Mouse (Mus musculus) stomach, embryonic 16.5 days (tissue): Measurements from ENCODE around the gene 2310057N15Rik. TPM values are rescaled to one million over a fixed set of nuclear protein-coding genes. Genes with fewer than 3 reads are reported as not detected.
"Not testable (repeated sequence)": the region's sequence is repeated elsewhere in the genome, so short reads cannot be mapped to it uniquely, and the experiment has no call there.

Source experiments
- ATAC-seq: fragments of 200-750 bp; cut with Nextera tagmentation; 2 replicates; pipeline ENCODE4 v1.8.0; 2017; ENCODE audit warnings: moderate number of reproducible peaks, moderate TSS enrichment; ENCODE audit not compliant: insufficient read depth, low FRiP score
- H3K27ac ChIP-seq: fragments of 300-500 bp; sonication (generic); 2 replicates; pipeline ENCODE4 v1.5.1; 2014; ENCODE audit warnings: low read length
- H3K27me3 ChIP-seq: fragments of 300-500 bp; sonication (generic); 2 replicates; pipeline ENCODE4 v1.6.1; 2014; ENCODE audit warnings: low read length, control low read depth, mixed read lengths; ENCODE audit not compliant: control insufficient read depth, insufficient read depth
- H3K36me3 ChIP-seq: fragments of 300-500 bp; sonication (generic); 2 replicates; pipeline ENCODE4 v1.6.1; 2014; ENCODE audit warnings: low read length; ENCODE audit not compliant: control insufficient read depth, insufficient read depth
- H3K4me1 ChIP-seq: fragments of 300-500 bp; sonication (generic); 2 replicates; pipeline ENCODE4 v1.6.1; 2014; ENCODE audit warnings: low read length, control low read depth, mixed read lengths; ENCODE audit not compliant: control insufficient read depth, insufficient read depth
- H3K4me2 ChIP-seq: fragments of 300-500 bp; sonication (generic); 2 replicates; pipeline ENCODE4 v1.6.1; 2014; ENCODE audit warnings: low read depth, low read length, mixed read lengths
- H3K4me3 ChIP-seq: fragments of 300-500 bp; sonication (generic); replicated peaks from 2 replicates; pipeline ENCODE4 v1.5.1; 2014; ENCODE audit warnings: mild to moderate bottlenecking, low read length
- H3K9ac ChIP-seq: fragments of 300-500 bp; sonication (generic); 2 replicates; pipeline ENCODE4 v1.6.1; 2014; ENCODE audit warnings: low read length
- H3K9me3 ChIP-seq: fragments of 300-500 bp; sonication (generic); replicated peaks from 2 replicates; pipeline ENCODE4 v1.6.1; 2016; ENCODE audit warnings: low read length, control low read depth; ENCODE audit not compliant: control insufficient read depth
- WGBS: fragments of 180-500 bp; shearing (Covaris S2); extraction: QIAGEN DNeasy Blood & Tissue Kit; methylation state at CpG from one replicate; pipeline ENCODE4 v1.1.7; 2014; 5-methylcytosine and 5-hydroxymethylcytosine counted together
- polyA plus RNA-seq: library from polyadenylated mRNA; unstranded; fragments of >200 nt; fragmentation: Nextera tagmentation; extraction: Ambion mirVana; gene quantifications from 2 replicates; pipeline ENCODE4 v1.2.1, GENCODE M21; 2015

Gene 2310057N15Rik
- polyA plus RNA-seq = not detected in 2 replicates

GRCm38 (mm10) chr16:88774106-88774505 lies at the start of gene 2310057N15Rik:
2310057N15Rik (minus strand) TSS chr16:88774206.
- WGBS = 86% methylated on average over 2 of the region's 2 CpGs
- H3K27me3 ChIP-seq = no peaks in the 10 kb centered on the region
- H3K9ac ChIP-seq = no peak within 1 kb of the TSS
- H3K9me3 ChIP-seq = no peaks in the 10 kb centered on the region
- no peak within 1 kb of the TSS for H3K4me2 ChIP-seq
- H3K27ac ChIP-seq = no peak within 1 kb of the TSS
- ATAC-seq = no peak
- H3K36me3 ChIP-seq = no peaks in the 10 kb centered on the region
- no peaks in the 10 kb centered on the region for H3K4me1 ChIP-seq
- no peak within 1 kb of the TSS for H3K4me3 ChIP-seq

- H3K4me3 ChIP-seq = no peak overlapping the region
- no peak for ATAC-seq
- H3K27me3 ChIP-seq = no peaks in the 10 kb centered on the region
- no peaks in the 10 kb centered on the region for H3K36me3 ChIP-seq
- H3K27ac ChIP-seq = no peak overlapping the region
- H3K4me1 ChIP-seq = no peaks in the 10 kb centered on the region
- H3K4me2 ChIP-seq = no peak overlapping the region
- WGBS = 81% methylated on average over 3 of the region's 3 CpGs
- no peaks in the 10 kb centered on the region for H3K9me3 ChIP-seq
- no peak overlapping the region for H3K9ac ChIP-seq
Measured at GRCm38 (mm10) chr16:88823736-88824135, 49.7 kb upstream of the 2310057N15Rik start.

- 81% methylated on average over 3 of the region's 3 CpGs for WGBS
- H3K4me2 ChIP-seq = no peak within 1 kb of the TSS
- H3K9me3 ChIP-seq = no peaks in the 10 kb centered on the region
- H3K36me3 ChIP-seq = no peaks in the 10 kb centered on the region
- no peak within 1 kb of the TSS for H3K4me3 ChIP-seq
- ATAC-seq = no peak
- no peak within 1 kb of the TSS for H3K27ac ChIP-seq
- H3K9ac ChIP-seq = no peak within 1 kb of the TSS
- no peaks in the 10 kb centered on the region for H3K27me3 ChIP-seq
- H3K4me1 ChIP-seq = no peaks in the 10 kb centered on the region
Measured at GRCm38 (mm10) chr16:88820066-88820465, 46.1 kb upstream of the 2310057N15Rik start, which contains the start of gene Krtap15. Krtap15 (plus strand) TSS chr16:88820215.

GRCm38 (mm10) chr16:88811827-88812226 lies 37.8 kb upstream of the 2310057N15Rik start, which contains the start of gene Gm20741:
Gm20741 (minus strand) TSS chr16:88812220.
- Histone ChIP-seq H3K36me3 (no peaks in the 10 kb centered on the region), H3K4me2 (no peak within 1 kb of the TSS), H3K9me3 (no peaks in the 10 kb centered on the region), H3K27me3 (no peaks in the 10 kb centered on the region), H3K4me1 (no peaks in the 10 kb centered on the region), H3K4me3 (no peak within 1 kb of the TSS), H3K9ac (no peak within 1 kb of the TSS), H3K27ac (no peak within 1 kb of the TSS)
- ATAC-seq = no peak
- 76% methylated on average over 2 of the region's 2 CpGs for WGBS

GRCm38 (mm10) chr16:88786786-88787185 lies 12.8 kb upstream of the 2310057N15Rik start:
- H3K36me3 ChIP-seq = no peaks in the 10 kb centered on the region
- H3K9me3 ChIP-seq = no peaks in the 10 kb centered on the region
- H3K4me2 ChIP-seq = no peak overlapping the region
- H3K27ac ChIP-seq = no peak overlapping the region
- 81% methylated on average over 2 of the region's 2 CpGs for WGBS
- no peaks in the 10 kb centered on the region for H3K4me1 ChIP-seq
- no peaks in the 10 kb centered on the region for H3K27me3 ChIP-seq
- H3K4me3 ChIP-seq = no peak overlapping the region
- no peak overlapping the region for H3K9ac ChIP-seq
- ATAC-seq = no peak

GRCm38 (mm10) chr16:88777596-88777995 lies 3.6 kb upstream of the 2310057N15Rik start, which contains the start of gene Gm5965:
Gm5965 (plus strand) TSS chr16:88777896.
- H3K9me3 ChIP-seq = no peaks in the 10 kb centered on the region
- WGBS = 82% methylated on average over 5 of the region's 6 CpGs
- no peaks in the 10 kb centered on the region for H3K27me3 ChIP-seq
- H3K27ac ChIP-seq = no peak within 1 kb of the TSS
- no peaks in the 10 kb centered on the region for H3K36me3 ChIP-seq
- no peak within 1 kb of the TSS for H3K4me2 ChIP-seq
- ATAC-seq = no peak
- H3K9ac ChIP-seq = no peak within 1 kb of the TSS
- no peaks in the 10 kb centered on the region for H3K4me1 ChIP-seq
- no peak within 1 kb of the TSS for H3K4me3 ChIP-seq

- H3K9ac ChIP-seq, H3K27me3 ChIP-seq, H3K4me2 ChIP-seq, H3K27ac ChIP-seq, H3K4me3 ChIP-seq, H3K9me3 ChIP-seq, ATAC-seq, H3K36me3 ChIP-seq, H3K4me1 ChIP-seq: not testable (repeated sequence)
- WGBS = 95% methylated on average over 3 of the region's 3 CpGs
Measured at GRCm38 (mm10) chr16:88758547-88758946, 15.5 kb downstream of the 2310057N15Rik start, which contains the start of gene 2310034C09Rik. 2310034C09Rik (plus strand) TSS chr16:88758847.

- H3K4me2 ChIP-seq, H3K9me3 ChIP-seq, ATAC-seq, H3K4me3 ChIP-seq, H3K4me1 ChIP-seq, H3K27me3 ChIP-seq, H3K27ac ChIP-seq, H3K9ac ChIP-seq, H3K36me3 ChIP-seq: not testable (repeated sequence)
- 70% methylated on average over 3 of the region's 3 CpGs for WGBS
Measured at GRCm38 (mm10) chr16:88751535-88751934, 22.5 kb downstream of the 2310057N15Rik start, which contains the start of gene Krtap13. Krtap13 (minus strand) TSS chr16:88751635.

- Histone ChIP-seq H3K9ac (no peak overlapping the region), H3K4me3 (no peak overlapping the region), H3K27ac (no peak overlapping the region), H3K4me1 (no peaks in the 10 kb centered on the region), H3K4me2 (no peak overlapping the region), H3K36me3 (no peaks in the 10 kb centered on the region), H3K27me3 (no peaks in the 10 kb centered on the region), H3K9me3 (no peaks in the 10 kb centered on the region)
- WGBS = 72% methylated on average over 4 of the region's 4 CpGs
- ATAC-seq = no peak
Measured at GRCm38 (mm10) chr16:88747943-88748342, 26.1 kb downstream of the 2310057N15Rik start.
